Mouse (Mus musculus): Measurements from ENCODE around the gene Cldn20. TPM values are rescaled to one million over a fixed set of nuclear protein-coding genes. Genes with fewer than 3 reads are reported as not detected.

Gene Cldn20
- polyA plus RNA-seq (2015; fragmentation: Nextera tagmentation; extraction: Ambion mirVana): not detected in 2 replicates

GRCm38 (mm10) chr17:3532254-3532653 is at the start of gene Cldn20:
Gene Cldn20 (plus strand): TSS chr17:3532554.

GRCm38 (mm10) chr17:3557331-3558311 is 25.3 kb downstream of the Cldn20 start, which contains the start of gene Tfb1m:
Gene Tfb1m (minus strand): TSS chr17:3557781.

Other genes starting within 250 kb of the Cldn20 start
- 3.2 and 3.4 TPM in 2 replicates for gene Tiam2, start 206.0 kb upstream of the Cldn20 start, polyA plus RNA-seq (2015; fragmentation: Nextera tagmentation; extraction: Ambion mirVana)
- gene Tfb1m, start 25.2 kb downstream of the Cldn20 start, polyA plus RNA-seq (2015; fragmentation: Nextera tagmentation; extraction: Ambion mirVana): 13.9 and 14.0 TPM in 2 replicates
- not detected in 2 replicates for gene Nox3, start 163.7 kb downstream of the Cldn20 start, polyA plus RNA-seq (2015; fragmentation: Nextera tagmentation; extraction: Ambion mirVana)

Measured in skeletal muscle tissue, postnatal 0 days (tissue).